Mouse (Mus musculus): ENCODE data around the gene Map2k4.

GRCm38 (mm10) chr11:65651426-65651825 lies 136.7 kb downstream of the Map2k4 start:
- TF ChIP-seq CTCF (IDR thresholded peaks at IDR 0.05; ENCODE audit: low read depth) = no peak
- no peak for TF ChIP-seq EP300 (IDR thresholded peaks at IDR 0.05; ENCODE audit: low read depth)
